Mouse (Mus musculus) kidney, postnatal 14 days (tissue): ENCODE data around the gene Rps18.

Source experiments
- DNase-seq: peaks from one replicate; pipeline ENCODE4 v3.0.0; 2022; ENCODE audit warnings: mixed read lengths

Gene Rps18

GRCm38 (mm10) chr17:33940981-33941380, 14.8 kb downstream of the Rps18 start:
- DNase-seq: no peak

DNA sequence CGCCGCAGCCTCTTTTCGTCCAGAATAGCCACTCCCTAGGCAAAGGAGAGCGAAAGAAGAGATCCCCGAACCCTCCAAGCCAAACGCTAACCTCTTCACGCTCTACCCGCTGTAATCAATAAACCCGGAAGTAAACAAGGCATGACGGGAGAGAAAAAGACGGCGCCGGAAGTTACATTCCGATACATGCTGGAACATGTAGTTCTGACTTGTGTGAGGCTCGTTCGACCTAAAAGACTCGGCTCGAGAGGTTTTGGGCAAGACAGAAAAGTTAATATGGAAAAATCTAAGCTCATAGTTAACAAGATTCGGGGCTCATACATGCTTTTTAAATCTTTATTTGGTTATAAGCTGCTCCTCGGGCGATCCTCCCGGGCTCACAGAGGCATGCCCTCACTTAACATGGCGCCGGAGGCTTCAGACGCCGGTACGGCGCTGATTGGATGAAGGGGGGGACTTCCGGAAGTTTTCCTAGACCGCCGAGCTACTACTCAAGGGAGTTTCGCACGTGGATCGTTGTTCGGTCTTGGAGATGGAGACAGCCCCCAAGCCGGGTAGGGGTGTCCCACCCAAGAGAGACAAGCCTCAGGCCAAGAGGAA, 15.5 kb downstream of the Rps18 start, which contains the start of the genes Pfdn6 and Wdr46:
Gene Pfdn6 (minus strand): TSS at position 138 of the 600 bp plus-strand sequence.
Gene Wdr46 (plus strand): TSS at position 455 of the 600 bp plus-strand sequence.
- DNase-seq: peak; percentile 90

DNA sequence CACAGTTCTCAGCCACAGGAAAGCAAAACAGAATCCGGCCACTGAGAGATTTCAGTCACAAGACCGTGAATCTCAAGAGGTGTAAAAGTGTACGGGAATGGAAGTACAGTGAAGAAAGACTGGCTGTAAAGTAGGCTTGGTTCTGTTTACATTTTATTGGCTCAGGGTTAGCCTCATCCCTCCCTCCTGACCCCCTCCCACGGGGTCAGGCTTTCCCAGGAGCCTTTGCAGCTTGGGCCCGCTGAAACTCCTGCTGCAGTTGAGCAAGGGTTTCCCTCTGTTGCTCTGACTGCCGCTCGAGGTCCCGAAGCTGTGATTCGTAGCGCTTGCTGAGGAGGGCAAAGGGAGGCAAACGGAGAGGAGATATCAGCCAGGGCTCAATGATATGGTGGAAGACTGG, 17.0 kb downstream of the Rps18 start:
- DNase-seq: no peak

GRCm38 (mm10) chr17:33936993-33937392, 18.8 kb downstream of the Rps18 start:
- DNase-seq: no peak

GRCm38 (mm10) chr17:33935422-33936055, 20.3 kb downstream of the Rps18 start:
- no peak for DNase-seq

- DNase-seq: no peak
Observed at GRCm38 (mm10) chr17:33932970-33933369, 22.8 kb downstream of the Rps18 start.

DNA sequence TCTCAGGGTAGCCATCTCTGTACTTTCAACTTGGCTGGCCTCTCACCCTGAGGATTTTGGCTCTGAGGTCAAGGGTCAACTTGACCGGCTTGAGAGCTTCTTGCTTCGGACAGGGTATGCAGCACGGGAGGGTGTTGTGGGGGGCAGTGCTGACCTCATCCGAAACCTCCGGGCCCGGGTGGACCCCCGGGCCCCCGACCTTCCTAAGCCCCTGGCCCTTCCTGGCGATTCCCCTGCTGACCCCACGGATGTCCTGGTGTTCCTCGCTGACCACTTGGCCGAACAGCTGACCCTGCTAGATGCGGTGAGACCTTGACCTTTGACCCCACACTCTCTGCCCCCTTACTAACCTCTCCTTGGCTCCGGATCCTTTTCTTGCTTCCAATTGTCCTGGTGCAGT, 23.4 kb downstream of the Rps18 start:
- no peak for DNase-seq

- no peak for DNase-seq
Observed at GRCm38 (mm10) chr17:33931947-33932346, 23.9 kb downstream of the Rps18 start.

DNA sequence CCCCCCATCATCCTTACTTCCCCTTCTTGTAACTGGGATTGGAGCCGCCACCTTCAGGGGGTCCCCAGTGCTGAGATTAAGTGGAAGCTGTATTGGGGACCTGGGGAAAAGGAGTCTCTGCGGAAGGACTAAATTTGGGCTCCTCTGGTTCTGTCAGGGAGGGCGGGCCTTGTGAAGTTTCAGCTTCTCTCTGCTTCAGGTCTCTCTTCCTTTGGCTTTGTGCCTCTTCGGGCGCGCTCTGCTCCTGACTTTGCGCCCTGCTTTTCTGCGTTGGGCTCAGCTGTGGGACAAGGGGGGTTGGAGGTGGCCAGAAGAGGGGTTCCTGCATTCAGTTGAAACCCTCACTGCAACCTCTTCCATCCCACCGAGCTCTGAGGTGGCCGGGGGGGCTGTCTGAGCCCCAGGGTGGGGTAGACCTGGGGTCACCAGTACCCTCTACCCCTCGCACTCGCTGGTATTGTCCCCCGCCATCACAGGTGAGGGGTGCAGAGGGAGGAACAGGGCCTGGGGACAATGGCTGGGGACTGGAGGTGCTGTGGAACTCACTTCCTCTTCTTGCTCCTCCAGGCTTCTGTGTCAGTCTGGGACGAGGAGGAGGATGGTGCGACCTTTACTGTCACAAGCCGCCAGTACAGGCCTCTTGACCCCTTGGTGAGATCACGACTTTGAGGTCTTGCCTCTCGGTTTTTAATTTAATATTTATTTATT, 24.5 kb downstream of the Rps18 start:
- no peak for DNase-seq

- DNase-seq: peak; percentile 74
Observed at GRCm38 (mm10) chr17:33930280-33931158, 25.3 kb downstream of the Rps18 start.

DNA sequence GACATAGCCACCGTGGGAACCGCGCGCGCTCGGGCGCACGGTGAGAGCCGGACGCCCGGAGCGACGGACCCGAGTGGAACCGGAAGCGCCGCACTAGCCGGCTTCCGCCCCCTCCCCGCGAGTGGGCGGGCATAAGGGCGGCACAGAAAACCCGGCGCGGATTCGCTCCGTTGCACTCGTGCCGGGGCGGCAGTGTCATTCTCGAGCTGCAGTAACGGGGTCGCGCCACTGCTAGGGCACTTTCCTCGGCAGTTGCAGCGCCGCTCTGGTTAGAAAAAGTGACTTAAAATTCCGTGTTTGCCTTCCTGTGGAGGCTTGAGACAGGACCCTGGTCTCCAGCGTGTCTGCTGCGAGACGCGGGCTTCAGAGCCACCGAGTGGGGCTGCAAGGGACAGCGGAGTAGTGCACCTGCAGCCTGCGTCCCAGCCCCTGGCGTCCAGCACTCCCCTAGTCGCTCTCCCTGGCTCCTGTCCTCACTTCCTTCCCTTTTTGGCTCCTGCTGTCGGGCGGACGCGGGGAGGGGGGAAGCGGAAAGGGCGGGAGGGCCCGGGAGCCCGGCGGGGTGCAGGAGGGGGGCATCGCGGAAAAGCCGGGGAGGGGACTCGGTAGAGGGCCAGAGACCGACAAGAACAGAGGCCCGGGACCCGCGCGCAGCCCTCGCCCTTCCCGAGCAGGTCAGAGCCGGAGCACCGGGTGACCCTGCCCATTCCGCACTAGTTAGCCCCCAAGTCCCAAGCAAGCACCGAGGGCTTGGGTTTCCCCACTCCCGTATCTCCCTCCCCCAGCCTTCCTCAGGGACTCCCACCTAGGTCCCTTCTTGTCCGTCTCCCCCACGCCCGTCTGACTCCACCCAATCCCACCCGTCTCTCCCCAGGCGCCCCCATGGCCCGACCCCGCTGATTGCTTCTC, 26.2 kb downstream of the Rps18 start, which contains the start of gene Rgl2:
Gene Rgl2 (plus strand): TSS at position 173 of the 909 bp plus-strand sequence.
- DNase-seq: peak; percentile 95

GRCm38 (mm10) chr17:33928251-33928947, 27.4 kb downstream of the Rps18 start:
- no peak for DNase-seq

GRCm38 (mm10) chr17:33926207-33926932, 29.4 kb downstream of the Rps18 start:
- DNase-seq: no peak

DNA sequence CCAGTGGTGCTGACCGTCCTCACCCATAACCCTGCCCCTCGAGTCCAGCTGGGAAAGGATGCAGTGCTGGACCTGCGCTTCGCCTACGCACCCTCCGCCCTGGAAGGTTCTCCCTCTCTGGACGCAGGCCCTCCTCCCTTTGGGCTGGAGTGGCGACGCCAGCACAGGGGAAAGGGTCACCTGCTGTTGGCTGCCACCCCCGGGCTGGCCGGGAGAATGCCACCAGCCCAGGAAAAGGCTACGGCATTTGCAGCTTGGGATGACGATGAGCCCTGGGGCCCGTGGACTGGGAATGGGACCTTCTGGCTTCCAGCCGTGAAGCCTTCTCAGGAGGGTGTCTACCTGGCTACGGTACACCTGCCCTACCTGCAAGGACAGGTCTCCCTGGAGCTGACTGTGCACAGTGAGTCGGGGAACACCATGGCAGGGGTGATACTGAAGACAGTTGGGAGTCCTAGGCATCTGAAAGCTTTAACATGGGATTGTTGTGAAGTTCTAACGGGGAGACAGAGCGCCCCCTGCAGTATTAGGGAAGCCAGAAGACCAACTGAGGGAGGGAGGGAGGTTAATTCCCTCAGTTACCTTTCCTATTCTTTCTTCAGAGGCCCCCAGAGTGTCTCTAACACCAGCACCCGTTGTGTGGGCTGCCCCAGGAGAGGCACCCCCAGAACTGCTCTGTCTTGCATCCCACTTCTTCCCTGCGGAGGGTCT, 30.2 kb downstream of the Rps18 start:
- DNase-seq: no peak

DNA sequence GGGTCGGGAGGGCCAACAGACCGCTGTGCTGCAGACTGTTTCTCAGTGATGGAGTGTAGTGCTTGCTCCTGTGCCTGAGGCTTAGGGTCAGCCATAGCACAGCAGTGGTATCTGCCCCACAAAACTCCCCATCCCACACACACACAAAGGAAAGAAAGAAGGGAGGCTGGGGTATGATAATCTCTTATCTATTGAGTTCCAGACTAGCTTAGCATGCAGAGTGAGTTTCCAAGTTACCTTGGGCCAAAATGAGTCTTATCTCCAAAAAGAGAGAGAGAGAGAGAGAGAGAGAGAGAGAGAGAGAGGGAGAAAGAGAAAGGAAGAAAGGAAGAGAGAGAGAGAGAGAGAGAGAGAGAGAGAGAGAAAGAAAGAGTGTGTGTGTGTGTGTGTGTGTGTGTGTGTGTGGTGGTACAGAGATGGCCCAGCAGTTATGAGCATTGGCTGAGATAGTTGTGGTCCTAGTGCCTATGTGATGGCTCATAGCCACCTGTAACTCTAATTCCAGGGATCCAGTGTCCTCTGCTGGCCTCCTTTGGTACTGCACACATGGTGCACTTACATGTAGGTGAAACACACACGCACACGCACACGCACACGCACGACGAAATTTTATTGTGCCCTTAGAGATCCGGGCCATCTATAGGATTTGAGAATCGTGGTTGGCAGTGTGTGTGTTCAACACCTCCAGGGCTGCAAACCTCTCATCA, 31.1 kb downstream of the Rps18 start:
- DNase-seq: no peak

GRCm38 (mm10) chr17:33921361-33921760, 34.4 kb downstream of the Rps18 start:
- no peak for DNase-seq

GRCm38 (mm10) chr17:33920282-33921097, 35.3 kb downstream of the Rps18 start:
- DNase-seq: peak; percentile 90
